Mouse (Mus musculus) kidney, embryonic 14.5 days (tissue): ENCODE measurements around the gene Cntnap4. TPM values are rescaled to one million over a fixed set of nuclear protein-coding genes. Genes with fewer than 3 reads are reported as not detected.

ENCODE experiments used
- ATAC-seq: fragments of 200-750 bp; cut with Nextera tagmentation; 2 replicates; pipeline ENCODE4 v1.8.0; 2017; ENCODE audit warnings: moderate number of reproducible peaks, mild to moderate bottlenecking, moderate TSS enrichment, moderate library complexity; ENCODE audit not compliant: low FRiP score, low TSS enrichment
- H3K27ac ChIP-seq: fragments of 300-500 bp; sonication (generic); 2 replicates; pipeline ENCODE4 v1.5.1; 2014; ENCODE audit warnings: low read depth, mild to moderate bottlenecking, low read length, moderate library complexity, mixed read lengths
- H3K27me3 ChIP-seq: fragments of 300-500 bp; sonication (generic); 2 replicates; pipeline ENCODE4 v1.6.1; 2014; ENCODE audit warnings: mild to moderate bottlenecking, low read length; ENCODE audit not compliant: control insufficient read depth, insufficient read depth
- H3K36me3 ChIP-seq: fragments of 300-500 bp; sonication (generic); 2 replicates; pipeline ENCODE4 v1.6.1; 2014; ENCODE audit warnings: low read length, mixed read lengths; ENCODE audit not compliant: control insufficient read depth, insufficient read depth
- H3K4me1 ChIP-seq: fragments of 300-500 bp; sonication (generic); 2 replicates; pipeline ENCODE4 v1.6.1; 2014; ENCODE audit warnings: low read length, mixed read lengths; ENCODE audit not compliant: control insufficient read depth, insufficient read depth
- H3K4me2 ChIP-seq: fragments of 300-500 bp; sonication (generic); replicated peaks from 2 replicates; pipeline ENCODE4 v1.6.1; 2014; ENCODE audit warnings: low read depth, mild to moderate bottlenecking, low read length
- H3K4me3 ChIP-seq: fragments of 300-500 bp; sonication (generic); 2 replicates; pipeline ENCODE4 v1.5.1; 2014; ENCODE audit warnings: mild to moderate bottlenecking, low read length
- H3K9ac ChIP-seq: fragments of 300-500 bp; sonication (generic); 2 replicates; pipeline ENCODE4 v1.6.1; 2014; ENCODE audit warnings: low read depth, mild to moderate bottlenecking, low read length, moderate library complexity
- H3K9me3 ChIP-seq: fragments of 300-500 bp; sonication (generic); 2 replicates; pipeline ENCODE4 v1.6.1; 2016; ENCODE audit warnings: low read length; ENCODE audit not compliant: control insufficient read depth
- WGBS: fragments of 180-500 bp; shearing (Covaris S2); extraction: QIAGEN DNeasy Blood & Tissue Kit; methylation state at CpG from one replicate; pipeline ENCODE4 v1.1.7; 2014; 5-methylcytosine and 5-hydroxymethylcytosine counted together
- polyA plus RNA-seq: library from polyadenylated mRNA; unstranded; fragments of >200 nt; fragmentation: Nextera tagmentation; extraction: Ambion mirVana; gene quantifications from 2 replicates; pipeline ENCODE4 v1.2.1, GENCODE M21; 2014

The Cntnap4 gene
- polyA plus RNA-seq, 1 experiment from 2014 or later: 0.23 TPM

DNA sequence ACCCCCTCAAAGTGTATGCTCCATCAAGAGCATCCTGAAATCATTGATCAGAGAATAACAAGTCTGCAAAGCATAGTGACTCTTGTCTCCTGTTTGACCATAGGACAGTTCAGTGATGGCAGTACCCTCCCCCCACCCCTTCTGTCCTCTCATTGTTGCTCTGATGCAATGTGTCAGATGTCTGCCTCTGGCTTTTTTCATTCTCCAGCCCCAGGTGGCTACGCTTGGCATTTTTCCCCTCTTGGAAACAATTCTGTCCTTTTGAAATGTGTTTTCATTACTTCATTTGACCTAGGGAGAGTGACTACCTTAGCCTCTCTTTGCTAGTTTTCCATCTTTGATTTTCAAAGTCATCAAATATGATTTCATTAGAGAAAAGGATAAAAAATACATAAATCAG, 104.8 kb downstream of the Cntnap4 start:
- 59% methylated on average over 1 of the region's 1 CpGs for WGBS
- Histone ChIP-seq H3K36me3 (no peaks in the 10 kb centered on the region), H3K27ac (no peak overlapping the region), H3K27me3 (no peaks in the 10 kb centered on the region), H3K4me3 (no peak overlapping the region), H3K4me1 (no peaks in the 10 kb centered on the region), H3K9me3 (no peaks in the 10 kb centered on the region), H3K9ac (no peak overlapping the region), H3K4me2 (no peak overlapping the region)
- no peak for ATAC-seq

DNA sequence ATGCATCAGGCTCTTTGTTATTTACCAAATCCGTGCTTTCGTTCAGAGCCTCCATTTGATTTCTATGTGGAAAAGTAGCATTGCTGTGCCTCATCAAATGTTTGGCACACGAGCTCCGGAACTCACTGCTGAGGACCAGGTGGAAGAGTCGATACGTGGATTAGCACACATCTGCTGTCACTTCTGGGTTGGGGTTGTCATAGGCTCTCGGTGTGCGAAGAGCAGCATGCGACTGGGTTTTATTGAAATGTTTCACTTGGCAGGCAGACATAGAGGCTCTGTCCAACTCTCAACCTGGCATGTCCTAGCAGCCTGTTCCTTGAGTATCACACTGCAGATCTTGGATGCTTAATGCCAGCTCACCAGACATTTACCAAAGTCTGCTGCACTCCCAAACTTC, 111.9 kb downstream of the Cntnap4 start:
- no peaks in the 10 kb centered on the region for H3K36me3 ChIP-seq
- no peak overlapping the region for H3K9ac ChIP-seq
- H3K27me3 ChIP-seq: no peaks in the 10 kb centered on the region
- no peak overlapping the region for H3K4me3 ChIP-seq
- no peaks in the 10 kb centered on the region for H3K4me1 ChIP-seq
- H3K9me3 ChIP-seq: no peaks in the 10 kb centered on the region
- no peak overlapping the region for H3K27ac ChIP-seq
- 94% methylated on average over 9 of the region's 9 CpGs for WGBS
- ATAC-seq: no peak
- no peak overlapping the region for H3K4me2 ChIP-seq

DNA sequence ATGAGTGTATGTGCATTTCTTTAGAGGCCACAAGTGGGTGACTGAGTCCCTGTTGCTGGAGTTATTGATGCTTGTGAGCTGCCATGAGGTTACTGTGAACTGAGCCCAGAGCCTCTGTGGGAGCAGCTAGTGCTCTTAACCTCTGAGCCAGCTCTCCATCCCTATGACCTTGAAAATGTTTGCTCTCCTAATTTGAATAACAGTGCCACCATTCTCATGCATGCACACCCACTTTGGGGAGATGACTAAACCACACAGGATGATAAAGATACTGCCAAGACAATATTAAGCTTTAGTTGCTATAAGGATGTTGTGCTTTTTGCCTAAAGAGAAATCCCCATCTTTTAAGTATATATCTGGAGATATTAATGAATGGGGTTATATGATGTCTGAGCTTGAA, 125.9 kb downstream of the Cntnap4 start:
- Histone ChIP-seq H3K27ac (no peak overlapping the region), H3K9me3 (no peaks in the 10 kb centered on the region), H3K4me1 (no peaks in the 10 kb centered on the region), H3K36me3 (no peaks in the 10 kb centered on the region), H3K4me2 (no peak overlapping the region), H3K27me3 (no peaks in the 10 kb centered on the region), H3K4me3 (no peak overlapping the region), H3K9ac (no peak overlapping the region)
- ATAC-seq: no peak

DNA sequence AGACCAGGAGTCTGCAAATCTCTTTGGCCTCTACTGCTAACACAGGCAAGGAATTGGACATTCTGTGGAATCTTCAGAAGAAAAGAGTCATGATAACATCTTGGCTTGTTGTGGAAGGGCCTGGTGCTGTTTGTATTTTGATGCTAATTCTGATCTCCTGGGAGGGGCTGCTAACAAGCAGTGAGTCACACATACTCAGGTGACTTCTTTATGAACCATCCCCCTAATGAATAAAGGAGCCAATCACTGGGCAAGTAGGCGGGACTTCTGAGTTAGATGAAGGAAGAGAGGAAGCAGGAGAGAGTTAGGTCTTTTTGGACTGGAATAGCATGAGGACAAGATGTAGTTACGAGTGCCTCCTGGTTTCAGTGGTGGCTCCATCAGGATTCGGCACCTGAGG, 128.3 kb downstream of the Cntnap4 start:
- no peaks in the 10 kb centered on the region for H3K36me3 ChIP-seq
- no peak overlapping the region for H3K9ac ChIP-seq
- no peaks in the 10 kb centered on the region for H3K27me3 ChIP-seq
- H3K4me3 ChIP-seq: no peak overlapping the region
- no peak overlapping the region for H3K4me2 ChIP-seq
- ATAC-seq: no peak
- H3K4me1 ChIP-seq: no peaks in the 10 kb centered on the region
- WGBS: 81% methylated on average over 3 of the region's 3 CpGs
- no peak overlapping the region for H3K27ac ChIP-seq
- no peaks in the 10 kb centered on the region for H3K9me3 ChIP-seq

DNA sequence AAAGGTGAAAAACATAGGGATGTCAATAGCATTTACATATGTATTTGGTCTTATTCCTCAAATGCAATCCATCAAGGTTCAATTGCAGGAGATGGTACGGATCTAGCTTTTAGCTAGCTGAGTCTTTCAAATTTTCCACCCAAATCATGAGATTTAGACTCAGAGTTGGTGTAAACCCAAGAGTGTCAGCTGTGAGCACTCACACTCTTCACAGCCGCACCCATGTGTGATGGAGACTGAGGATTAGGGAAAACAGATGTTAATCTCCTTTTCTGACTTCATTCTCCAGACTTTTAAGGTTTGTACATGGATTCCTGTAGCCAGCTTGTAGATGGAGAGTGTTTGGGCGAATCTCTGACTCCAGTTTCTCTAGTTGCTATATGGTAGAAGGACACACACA, 147.1 kb downstream of the Cntnap4 start:
- no peak overlapping the region for H3K27ac ChIP-seq
- H3K4me3 ChIP-seq: no peak overlapping the region
- no peaks in the 10 kb centered on the region for H3K27me3 ChIP-seq
- H3K4me1 ChIP-seq: no peaks in the 10 kb centered on the region
- no peak overlapping the region for H3K4me2 ChIP-seq
- H3K36me3 ChIP-seq: no peaks in the 10 kb centered on the region
- ATAC-seq: no peak
- 80% methylated on average over 3 of the region's 3 CpGs for WGBS
- H3K9ac ChIP-seq: no peak overlapping the region
- no peaks in the 10 kb centered on the region for H3K9me3 ChIP-seq

DNA sequence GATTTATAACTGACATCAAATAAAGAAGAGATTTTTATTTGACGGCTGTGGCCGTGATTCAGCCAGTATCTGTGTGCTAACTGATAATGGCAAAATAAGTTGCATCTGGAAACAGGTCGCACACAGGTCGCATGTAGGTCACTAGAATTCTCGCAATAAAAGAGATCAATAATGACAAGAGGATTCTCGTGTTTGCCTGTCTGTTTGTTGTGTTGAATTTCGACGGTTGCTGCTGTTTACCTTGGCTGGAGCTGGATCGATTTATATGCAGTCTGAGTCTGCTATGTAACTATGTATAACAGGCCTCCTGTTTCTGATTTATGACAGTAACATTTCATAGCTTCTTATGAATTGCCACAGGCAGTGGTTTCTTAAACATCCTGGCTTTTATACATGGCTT, 155.1 kb downstream of the Cntnap4 start:
- Histone ChIP-seq H3K4me2 (no peak overlapping the region), H3K27ac (no peak overlapping the region), H3K4me3 (no peak overlapping the region), H3K27me3 (no peaks in the 10 kb centered on the region), H3K36me3 (no peaks in the 10 kb centered on the region), H3K9ac (no peak overlapping the region), H3K4me1 (no peaks in the 10 kb centered on the region), H3K9me3 (no peaks in the 10 kb centered on the region)
- ATAC-seq: no peak
- WGBS: 50% methylated on average over 9 of the region's 9 CpGs

DNA sequence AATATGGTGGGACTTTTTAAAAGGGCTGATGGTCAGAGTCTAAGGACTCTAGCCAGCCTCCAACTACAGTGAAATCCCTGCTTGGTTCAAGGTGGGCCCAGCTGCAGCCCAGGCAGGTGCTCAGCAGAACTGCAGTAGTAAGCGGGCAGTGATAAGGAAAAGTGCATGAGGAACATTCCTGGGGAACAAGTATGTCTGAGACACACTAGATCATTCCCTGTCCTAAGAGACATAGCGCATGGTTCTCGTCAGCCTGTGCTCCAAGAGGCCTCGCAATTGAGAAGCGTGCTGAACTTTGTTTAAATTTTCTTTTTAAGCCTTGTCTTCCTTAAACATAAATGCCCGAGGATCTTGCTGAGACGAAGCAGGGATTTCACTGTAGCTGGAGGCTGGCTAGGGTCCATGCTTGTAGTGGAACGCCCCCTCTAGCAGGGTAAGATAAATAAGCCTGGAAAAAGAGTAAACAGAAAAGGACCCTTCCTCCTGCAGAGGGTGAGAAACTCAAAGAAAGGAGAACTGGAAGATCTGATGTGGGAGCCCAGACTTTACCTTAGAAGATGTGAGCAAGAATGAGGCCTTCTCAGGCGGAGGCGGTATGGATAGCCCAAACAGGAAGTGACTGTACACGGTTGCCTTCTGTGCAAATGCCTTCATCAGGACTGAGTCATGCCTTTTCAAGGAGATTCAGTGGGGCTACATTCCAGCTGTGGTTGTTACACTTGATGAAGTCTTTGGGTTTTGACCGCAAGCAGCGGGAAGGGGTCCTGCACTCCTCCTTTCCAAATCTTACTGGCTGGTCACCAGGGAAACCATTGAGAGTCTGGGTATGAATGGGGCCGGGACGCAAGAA, 161.0 kb downstream of the Cntnap4 start:
- H3K4me3 ChIP-seq: no peak overlapping the region
- no peaks in the 10 kb centered on the region for H3K4me1 ChIP-seq
- no peak overlapping the region for H3K27ac ChIP-seq
- 90% methylated on average over 15 of the region's 15 CpGs for WGBS
- H3K4me2 ChIP-seq: no peak overlapping the region
- no peaks in the 10 kb centered on the region for H3K9me3 ChIP-seq
- no peaks in the 10 kb centered on the region for H3K36me3 ChIP-seq
- H3K9ac ChIP-seq: no peak overlapping the region
- H3K27me3 ChIP-seq: no peaks in the 10 kb centered on the region
- no peak for ATAC-seq

DNA sequence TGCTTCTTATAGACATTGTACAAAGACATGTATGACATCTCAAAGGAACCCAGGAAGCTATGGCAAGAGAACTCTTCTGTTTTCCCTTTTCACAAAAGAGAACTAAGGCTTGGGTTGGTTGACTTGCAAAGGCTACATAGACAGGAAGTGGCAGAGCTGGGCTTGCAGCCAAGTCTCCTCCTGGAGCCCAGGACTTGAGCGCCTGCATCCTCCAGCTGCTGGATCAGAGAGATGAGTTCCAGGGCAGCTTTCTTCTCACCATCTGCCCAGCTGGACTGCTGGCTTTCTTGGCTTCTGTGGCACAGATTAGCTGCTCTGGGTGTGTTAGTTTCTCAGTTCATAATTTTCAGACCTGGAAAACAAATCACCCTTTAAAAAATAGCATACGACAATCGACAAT, 165.7 kb downstream of the Cntnap4 start:
- H3K9ac ChIP-seq: no peak overlapping the region
- WGBS: 92% methylated on average over 3 of the region's 3 CpGs
- no peaks in the 10 kb centered on the region for H3K4me1 ChIP-seq
- H3K4me3 ChIP-seq: no peak overlapping the region
- ATAC-seq: no peak
- H3K27ac ChIP-seq: no peak overlapping the region
- no peaks in the 10 kb centered on the region for H3K36me3 ChIP-seq
- no peak overlapping the region for H3K4me2 ChIP-seq
- no peaks in the 10 kb centered on the region for H3K9me3 ChIP-seq
- H3K27me3 ChIP-seq: no peaks in the 10 kb centered on the region

DNA sequence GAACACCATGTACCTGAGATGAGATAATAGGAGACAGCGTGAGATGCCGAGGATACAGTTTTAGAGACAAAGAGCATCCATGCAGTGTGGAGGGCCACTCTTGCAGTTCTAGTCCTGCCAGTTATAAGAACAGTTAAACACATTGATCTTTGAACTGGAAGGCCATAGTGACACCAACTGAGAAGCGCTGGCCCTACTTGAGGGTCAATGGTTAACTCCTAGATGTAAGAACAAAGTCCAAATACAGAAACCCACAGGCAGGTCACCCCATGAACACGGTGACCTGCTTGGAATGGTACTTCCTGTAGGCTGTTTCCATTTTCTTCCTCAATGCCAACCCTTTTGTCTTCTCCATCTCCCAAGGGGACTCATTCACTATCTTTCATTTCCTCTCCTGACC, 173.5 kb downstream of the Cntnap4 start:
- WGBS: 90% methylated on average over 4 of the region's 4 CpGs
- H3K27ac ChIP-seq: no peak overlapping the region
- no peaks in the 10 kb centered on the region for H3K4me1 ChIP-seq
- no peak overlapping the region for H3K4me3 ChIP-seq
- H3K9me3 ChIP-seq: no peaks in the 10 kb centered on the region
- H3K9ac ChIP-seq: no peak overlapping the region
- no peak for ATAC-seq
- no peaks in the 10 kb centered on the region for H3K27me3 ChIP-seq
- H3K4me2 ChIP-seq: no peak overlapping the region
- H3K36me3 ChIP-seq: no peaks in the 10 kb centered on the region
